Mouse (Mus musculus) left cerebral cortex, postnatal 10 days (tissue): ENCODE data around the gene Pax6. TPM values are rescaled to one million over a fixed set of nuclear protein-coding genes. Genes with fewer than 3 reads are reported as not detected.

Source experiments
- DNase-seq, 2 experiments: peaks; one replicate each; pipeline ENCODE4 v3.0.0; 2021 to 2022; ENCODE audit warnings: low spot score in 2 of 2, mixed read lengths in 1 of 2; ENCODE audit errors: extremely low spot score in 1 of 2
- intact Hi-C: fragments of 180-260 bp; cut with DNase I; formaldehyde crosslinking; loops from one replicate; pipeline ENCODE4 v1.15.1; 2025
- total RNA-seq, 2 experiments: library from RNA; stranded (reverse); gene quantifications; 2 replicates each; pipeline ENCODE4 v1.2.3; 2021

The Pax6 gene
- total RNA-seq, 2 experiments from 2014 or later: 7.0 to 7.5 TPM

DNA sequence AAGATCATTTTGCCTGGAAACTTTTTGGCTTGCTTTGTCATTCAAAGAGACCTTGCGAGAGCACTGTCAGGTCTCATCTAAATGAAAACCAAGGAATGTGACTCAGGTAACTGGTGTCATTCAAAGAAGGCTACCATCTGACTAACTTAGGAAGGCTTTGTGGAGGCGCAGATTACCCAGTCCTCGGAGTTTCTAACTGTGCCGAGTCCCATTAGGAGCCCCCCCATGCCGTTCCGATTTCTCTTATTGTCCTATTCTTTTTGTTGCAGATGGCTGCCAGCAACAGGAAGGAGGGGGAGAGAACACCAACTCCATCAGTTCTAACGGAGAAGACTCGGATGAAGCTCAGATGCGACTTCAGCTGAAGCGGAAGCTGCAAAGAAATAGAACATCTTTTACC is 22.6 kb downstream of the Pax6 start:
- no peak for DNase-seq
- intact Hi-C loops: no loop called here

DNA sequence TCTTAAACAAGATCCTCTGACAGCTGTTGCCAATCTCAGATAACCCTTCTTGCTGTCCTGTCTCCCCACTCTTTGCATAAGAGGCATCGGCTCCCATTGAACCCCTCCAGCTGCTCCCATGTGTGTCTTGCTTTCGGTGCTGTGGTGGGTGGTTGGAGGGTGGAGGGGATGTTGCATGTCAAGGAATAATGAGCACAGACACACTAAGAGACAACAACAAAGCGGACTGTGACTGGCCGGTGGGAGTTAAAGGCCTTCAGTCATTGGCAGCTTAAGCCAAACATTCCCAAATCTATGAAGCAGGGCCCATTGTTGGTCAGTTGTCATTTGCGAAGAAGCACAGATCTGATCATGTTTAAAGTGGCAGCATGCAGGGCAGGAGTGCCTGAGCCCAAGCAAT is 29.0 kb downstream of the Pax6 start:
- intact Hi-C loops: no loop called here
- no peak for DNase-seq

- intact Hi-C loops: no loop called here
- DNase-seq: no peak
Observed at GRCm38 (mm10) chr2:105698631-105699030, 29.9 kb downstream of the Pax6 start.

- DNase-seq: no peak
- intact Hi-C loops: no loop called here
Observed at GRCm38 (mm10) chr2:105701781-105702180, 33.1 kb downstream of the Pax6 start.

DNA sequence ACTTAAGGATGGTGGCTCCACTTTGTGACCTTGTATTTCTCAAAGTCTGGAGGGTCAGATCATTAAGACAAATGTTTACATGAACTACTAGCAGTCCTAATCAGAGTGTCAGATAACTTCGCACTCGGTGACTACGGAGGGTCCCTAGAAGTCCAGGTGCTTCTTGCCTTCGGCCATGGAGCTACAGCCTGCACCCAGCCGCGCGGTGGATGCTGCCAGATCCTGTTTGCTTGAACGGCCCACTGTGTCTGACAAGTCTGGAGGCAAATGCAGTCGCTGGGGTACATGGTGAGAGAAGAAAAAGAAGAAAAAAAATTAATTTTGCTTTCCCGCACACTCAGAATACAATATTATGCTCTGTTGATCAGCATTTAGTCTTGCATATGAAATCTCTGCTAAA is 33.9 kb downstream of the Pax6 start:
- intact Hi-C loops: no loop called here
- DNase-seq: no peak

DNA sequence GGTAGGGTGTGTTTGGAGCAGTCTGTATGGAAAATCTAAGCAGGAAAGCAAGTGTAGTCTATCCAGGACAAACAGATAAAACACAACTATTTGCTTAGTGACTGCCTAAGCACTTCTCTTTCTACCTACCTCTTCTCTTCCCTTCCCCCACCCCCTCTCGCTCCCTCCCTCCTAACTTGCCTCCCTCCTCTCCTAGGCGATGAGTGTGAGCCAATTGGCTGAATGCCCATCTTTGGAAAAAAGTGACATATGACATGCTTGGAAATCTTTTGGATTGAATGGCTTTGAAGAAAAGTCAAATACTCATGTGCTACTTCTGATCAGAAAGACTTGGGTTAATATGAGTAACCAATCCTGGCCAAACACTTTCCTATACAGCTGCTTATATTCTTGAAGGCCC is 36.6 kb downstream of the Pax6 start:
- intact Hi-C loops: no loop called here
- DNase-seq: no peak

- no peak for DNase-seq
- intact Hi-C loops: no loop called here
Observed at GRCm38 (mm10) chr2:105709126-105709525, 40.4 kb downstream of the Pax6 start.

DNA sequence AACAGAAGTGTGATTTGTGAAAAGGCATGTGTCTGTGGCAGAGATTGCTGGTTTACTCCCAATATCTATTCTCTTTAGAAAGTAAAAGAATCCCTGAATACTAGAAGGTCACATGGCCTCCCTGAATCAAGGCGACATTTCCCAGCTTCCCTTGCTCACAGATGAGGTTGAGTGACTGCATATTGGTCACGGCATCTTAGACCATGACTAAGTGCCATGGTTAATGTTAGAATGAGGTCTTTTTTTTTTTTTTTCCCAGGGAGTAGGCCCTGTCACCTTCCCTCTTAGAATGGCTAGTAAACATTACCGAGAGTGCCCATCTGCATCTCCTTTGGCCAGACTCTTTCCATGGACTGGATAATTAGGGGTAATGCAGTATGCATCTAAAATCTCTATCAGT is 41.8 kb downstream of the Pax6 start:
- intact Hi-C loops: no loop called here

GRCm38 (mm10) chr2:105715409-105716115 is 46.9 kb downstream of the Pax6 start:
- DNase-seq: no peak
- intact Hi-C loops: no loop called here

More for the DNA sequence above, 41.8 kb downstream of the Pax6 start:
- no peak for DNase-seq

- DNase-seq: no peak
- intact Hi-C loops: no loop called here
Observed at GRCm38 (mm10) chr2:105726657-105727056, 58.0 kb downstream of the Pax6 start.

DNA sequence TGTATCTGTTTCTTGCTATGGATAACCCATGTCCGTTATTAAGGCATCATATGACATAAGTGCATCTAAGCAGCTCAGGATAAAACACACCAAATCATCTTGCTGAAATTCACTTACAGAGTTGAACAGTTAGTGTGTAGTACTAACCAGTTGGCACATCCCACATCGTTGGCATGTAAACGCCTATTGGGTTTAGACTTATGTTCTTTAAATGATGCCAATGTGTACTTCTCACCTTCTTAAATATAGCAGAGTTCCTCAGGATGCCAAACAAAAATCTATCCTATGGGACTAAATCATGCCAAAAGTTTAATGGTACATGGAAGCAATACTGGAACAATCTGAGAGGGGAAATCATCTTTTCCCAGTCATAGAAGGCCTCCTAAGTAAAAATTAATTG is 62.0 kb downstream of the Pax6 start:
- no peak for DNase-seq
- intact Hi-C loops: no loop called here

- no peak for DNase-seq
- intact Hi-C loops: no loop called here
Observed at GRCm38 (mm10) chr2:105736166-105736565, 67.5 kb downstream of the Pax6 start.

DNA sequence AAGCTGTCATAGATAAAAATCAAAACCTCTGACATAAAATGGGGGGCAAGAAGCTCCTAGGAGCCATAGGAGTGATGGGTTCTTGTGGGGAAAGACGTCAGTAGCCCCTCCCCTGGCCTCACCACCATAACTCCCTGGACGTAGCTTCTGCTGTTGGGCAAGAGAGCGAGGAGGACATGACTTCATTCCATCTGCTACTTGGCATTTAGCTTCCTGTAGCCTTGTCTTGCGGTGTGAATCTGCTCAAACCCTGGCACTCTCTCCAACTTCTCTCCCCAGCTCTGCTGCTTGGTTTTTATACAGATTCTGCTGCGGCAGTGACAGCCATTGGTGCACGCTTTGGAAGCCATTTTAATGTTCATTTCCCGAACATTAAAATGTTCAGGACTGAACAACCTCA is 78.2 kb downstream of the Pax6 start:
- intact Hi-C loops: no loop called here
- DNase-seq: no peak

Other genes starting within 250 kb of the Pax6 start
- 10 to 100 TPM; 22.8 to 25.1 TPM for gene Elp4, start 235.7 kb downstream of the Pax6 start, total RNA-seq
- 10 to 100 TPM; 33.5 TPM for gene Immp1l, start 235.7 kb downstream of the Pax6 start, total RNA-seq